Mouse (Mus musculus) ES-E14 (cell line): ENCODE data around the gene Cd40. TPM values are rescaled to one million over a fixed set of nuclear protein-coding genes. Genes with fewer than 3 reads are reported as not detected.
A peak's percentile ranks its signal among the peaks of the same experiment; 100 is the strongest.

Source experiments
- DNase-seq: peaks from one replicate; pipeline ENCODE4 v3.0.0-alpha.2; 2013; ENCODE audit warnings: low read depth, low spot score
- H3K27ac ChIP-seq: 2 replicates; pipeline ENCODE4 v1.5.1; 2012; ENCODE audit warnings: low read depth, mild to moderate bottlenecking, low read length, moderate library complexity, mixed read lengths; ENCODE audit not compliant: poor library complexity, insufficient read depth, severe bottlenecking
- H3K36me3 ChIP-seq: 2 replicates; pipeline ENCODE4 v1.6.1; 2012; ENCODE audit warnings: mild to moderate bottlenecking, low read length, moderate library complexity, mixed read lengths; ENCODE audit not compliant: control insufficient read depth, poor library complexity, insufficient read depth, severe bottlenecking
- H3K4me1 ChIP-seq, 2 experiments: fragments of 150-350 bp in 1 of 2; sonication (generic) in 1 of 2; 2 replicates each; pipeline ENCODE4 v1.6.1; 2012; ENCODE audit warnings: low read length in 2 of 2, mild to moderate bottlenecking in 1 of 2, mixed read lengths in 1 of 2; ENCODE audit not compliant: control insufficient read depth in 2 of 2, insufficient read depth in 2 of 2, poor library complexity in 1 of 2
- H3K4me3 ChIP-seq, 2 experiments: fragments of 150-350 bp in 1 of 2; sonication (generic) in 1 of 2; 2 replicates each; pipeline ENCODE4 v1.5.1; 2012; ENCODE audit warnings: low read length in 2 of 2, low read depth in 1 of 2, mild to moderate bottlenecking in 1 of 2, mixed read lengths in 1 of 2; ENCODE audit not compliant: insufficient read depth in 1 of 2, poor library complexity in 1 of 2, severe bottlenecking in 1 of 2
- H3K9ac ChIP-seq: 2 replicates; pipeline ENCODE4 v1.6.1; 2012; ENCODE audit warnings: low read depth, mild to moderate bottlenecking, low read length, mixed read lengths; ENCODE audit not compliant: poor library complexity, insufficient read depth, severe bottlenecking
- H3K9me3 ChIP-seq: fragments of 150-350 bp; sonication (generic); 2 replicates; pipeline ENCODE4 v1.6.1; 2012; ENCODE audit warnings: low read depth, mild to moderate bottlenecking, low read length; ENCODE audit not compliant: control insufficient read depth, insufficient read depth
- CHD2 ChIP-seq: IDR thresholded peaks from 2 replicates; pipeline ENCODE4 v1.6.1; 2014; ENCODE audit warnings: mild to moderate bottlenecking, low read depth, low read length, inconsistent platforms
- HCFC1 ChIP-seq: IDR thresholded peaks from 2 replicates; pipeline ENCODE4 v1.6.1; 2012; ENCODE audit warnings: low read length, inconsistent platforms, borderline replicate concordance; ENCODE audit not compliant: insufficient read depth
- MAFK ChIP-seq: IDR thresholded peaks from 2 replicates; pipeline ENCODE4 v1.6.1; 2014; ENCODE audit warnings: mild to moderate bottlenecking, low read depth, low read length, inconsistent platforms; ENCODE audit not compliant: insufficient read depth
- ZC3H11A ChIP-seq: IDR thresholded peaks from 2 replicates; pipeline ENCODE4 v1.6.1; 2012; ENCODE audit warnings: low read depth, mild to moderate bottlenecking, inconsistent platforms, low read length, borderline replicate concordance
- ZNF384 ChIP-seq: IDR thresholded peaks from 2 replicates; pipeline ENCODE4 v1.6.1; 2012; ENCODE audit warnings: low read depth, low read length, inconsistent platforms
- in situ Hi-C, 2 experiments: fragments of 600-800 bp; cut with MboI; formaldehyde crosslinking; loops; one replicate each; pipeline ENCODE4 v1.15.1; 2025; ENCODE audit warnings: low sequenced_read_pairs in 2 of 2, inconsistent platforms in 1 of 2; ENCODE audit not compliant: unreplicated experiment in 2 of 2
- total RNA-seq: library from RNA; depleted of rRNA; stranded (reverse); fragments of 300-350 nt; gene quantifications from 2 replicates; pipeline ENCODE4 v1.2.3, GENCODE M21; 2012

The Cd40 gene
- total RNA-seq, 1 experiment = 5.7 TPM

DNA sequence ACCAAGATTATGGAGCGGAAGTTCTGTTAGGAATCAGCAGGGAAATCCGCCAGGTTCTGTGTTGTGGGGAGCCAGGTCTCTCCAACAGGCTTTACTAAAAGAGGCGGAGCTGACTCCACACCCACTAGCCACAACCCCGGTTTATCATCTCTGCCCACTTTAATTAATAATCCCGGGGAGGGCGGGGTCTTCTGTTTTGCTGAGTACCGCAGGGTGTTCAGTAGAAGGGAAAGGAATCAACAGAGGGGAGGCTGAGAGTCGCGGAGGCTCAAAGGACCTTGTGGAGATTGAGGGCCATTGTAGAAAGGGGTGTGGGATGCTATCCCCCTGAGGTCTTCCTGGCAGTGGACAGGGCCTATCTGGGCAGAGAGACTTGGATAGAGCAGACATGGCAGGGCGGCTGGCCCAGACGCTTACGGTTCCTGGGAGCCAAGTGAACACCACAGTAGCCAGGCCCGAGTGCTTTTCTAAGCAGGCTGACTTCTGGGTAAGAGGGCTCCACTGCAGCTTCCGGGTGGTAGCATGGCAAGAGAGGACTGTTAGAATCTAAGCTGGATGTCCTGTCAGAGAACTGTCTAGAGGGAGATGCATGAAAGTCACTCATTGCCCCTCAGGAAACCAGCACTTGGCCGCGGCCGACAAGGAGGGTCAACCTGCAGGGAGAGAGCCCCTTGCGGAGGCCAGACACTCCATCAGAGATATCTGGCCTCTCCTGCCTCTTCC is 4.4 kb upstream of the Cd40 start:
- DNase-seq = no peak
- TF ChIP-seq HCFC1 = no peak
- no peak overlapping the region for H3K4me3 ChIP-seq
- peaks cover under 1 to 3% of the 10 kb centered on the region in 2 experiments; a peak in 1 of 4 replicates for H3K4me1 ChIP-seq
- H3K9ac ChIP-seq = no peak overlapping the region
- no peaks in the 10 kb centered on the region for H3K36me3 ChIP-seq
- H3K9me3 ChIP-seq = no peaks in the 10 kb centered on the region
- in situ Hi-C loops = no loop called here
- H3K27ac ChIP-seq = no peak overlapping the region

DNA sequence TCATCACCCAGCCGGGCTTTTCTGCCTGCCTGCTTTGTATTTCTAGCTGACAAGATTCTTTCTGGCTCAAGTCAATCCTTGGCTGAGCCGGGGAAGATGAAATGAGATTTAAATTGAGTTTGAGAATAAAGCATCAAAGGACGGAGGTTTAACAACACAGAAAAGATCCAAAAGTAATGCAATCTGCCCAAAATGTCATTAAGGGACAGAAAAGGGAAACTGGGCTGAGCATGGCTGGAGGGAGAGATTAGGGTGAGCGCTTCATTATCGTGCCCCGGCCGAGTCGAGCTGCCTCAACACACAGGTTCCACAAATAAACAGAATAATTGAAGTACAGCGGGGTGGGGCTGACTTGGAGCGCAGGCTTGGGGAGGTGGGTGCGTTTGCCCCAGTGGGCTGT is 3.9 kb upstream of the Cd40 start:
- Histone ChIP-seq H3K36me3 (no peaks in the 10 kb centered on the region), H3K4me3 (no peak overlapping the region), H3K9ac (no peak overlapping the region), H3K27ac (no peak overlapping the region), H3K9me3 (no peaks in the 10 kb centered on the region), H3K4me1 (peaks cover 3% of the 10 kb centered on the region in 2 experiments; a peak in 1 of 4 replicates)
- in situ Hi-C loops = no loop called here
- DNase-seq = no peak
- TF ChIP-seq ZC3H11A (no peak), HCFC1 (no peak), ZNF384 (no peak)

DNA sequence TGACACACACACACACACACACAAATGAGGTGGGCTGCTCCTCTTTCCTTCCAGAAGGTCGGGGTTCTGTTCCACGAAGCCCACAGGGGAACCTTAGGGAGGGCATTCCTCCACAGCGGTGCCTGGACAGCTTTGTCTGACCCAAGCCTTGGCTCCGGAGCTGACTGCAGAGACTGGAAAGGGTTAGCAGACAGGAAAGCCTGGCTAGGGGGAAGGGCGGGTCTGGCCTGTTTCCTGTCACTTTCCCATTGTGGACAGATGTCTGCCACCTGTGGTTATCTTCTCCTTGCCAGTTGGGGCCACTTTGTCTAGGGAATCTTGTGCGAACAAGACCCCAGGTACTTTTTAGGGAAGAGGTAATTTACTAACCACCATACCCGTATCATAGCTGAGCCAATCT is 478 bp downstream of the Cd40 start:
- no peaks in the 10 kb centered on the region for H3K9me3 ChIP-seq
- peak overlapping the region; percentile 49; the same call in 1 of the 2 replicates for H3K9ac ChIP-seq
- TF ChIP-seq MAFK = no peak
- no peak for TF ChIP-seq CHD2
- TF ChIP-seq HCFC1 = no peak
- no peak for TF ChIP-seq ZNF384
- no peak for TF ChIP-seq ZC3H11A
- in situ Hi-C loops = no loop called here
- H3K4me3 ChIP-seq = peak overlapping the region; percentile 44 to 66
- 0 out of 2 replicates have a peak overlapping the region, but pooled peaks have one; percentile 7 for H3K27ac ChIP-seq
- peaks cover 3% of the 10 kb centered on the region in 2 experiments; a peak in 1 of 4 replicates for H3K4me1 ChIP-seq
- no peaks in the 10 kb centered on the region for H3K36me3 ChIP-seq
- no peak for DNase-seq

DNA sequence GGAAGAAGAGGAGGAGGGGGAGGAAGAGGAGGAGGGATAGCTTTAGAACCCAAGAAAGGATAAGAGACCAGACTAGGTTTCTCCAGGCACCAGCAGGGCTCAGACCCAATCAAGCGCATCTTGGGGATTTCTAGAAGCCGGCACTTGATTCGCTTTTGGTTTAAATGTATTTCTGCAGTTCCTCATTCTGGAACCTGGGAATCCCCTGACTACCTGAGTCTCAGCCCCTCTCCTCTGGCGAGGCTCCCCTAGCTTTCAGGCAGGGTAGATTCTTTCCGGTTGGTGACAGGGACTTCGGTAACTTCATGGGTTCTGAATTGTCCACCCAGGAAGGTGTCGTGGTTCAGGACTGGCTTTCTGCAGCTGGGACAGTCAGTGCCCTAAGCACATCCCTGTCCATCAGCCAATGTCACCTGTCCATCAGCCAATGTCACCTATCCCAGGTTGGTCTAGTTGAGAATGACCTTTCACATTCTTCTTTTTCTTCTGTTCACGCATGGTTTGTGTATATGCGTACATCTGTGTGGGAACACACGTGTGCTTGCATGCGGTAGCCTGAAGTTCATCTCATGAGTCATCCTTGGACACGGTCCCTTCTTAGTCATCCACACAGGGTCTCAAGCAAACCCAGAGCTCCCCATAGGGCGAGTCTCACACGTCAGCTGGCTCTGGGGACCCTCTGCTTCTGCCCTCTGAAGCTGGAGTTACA is 1.1 kb downstream of the Cd40 start:
- Histone ChIP-seq H3K27ac (no peak overlapping the region), H3K4me1 (peaks cover 3% of the 10 kb centered on the region in 2 experiments; a peak in 1 of 4 replicates), H3K4me3 (no peak overlapping the region), H3K9ac (no peak overlapping the region), H3K36me3 (no peaks in the 10 kb centered on the region), H3K9me3 (no peaks in the 10 kb centered on the region)
- no peak for DNase-seq
- in situ Hi-C loops = no loop called here
- TF ChIP-seq CHD2 (no peak), ZC3H11A (no peak), MAFK (no peak), HCFC1 (no peak), ZNF384 (no peak)
